Mouse (Mus musculus) midbrain, embryonic 11.5 days (tissue): ENCODE measurements at regions not wholly inside any gene's neighbourhood (a gene's known extent, or its start where the extent isn't known, plus 50 kb on each side); places are given as distances from the start of the nearest gene placed in this dataset.

Source experiments
- ATAC-seq: fragments of 200-750 bp; cut with Nextera tagmentation; 2 replicates; pipeline ENCODE4 v1.8.0; 2017; ENCODE audit warnings: moderate TSS enrichment, moderate library complexity; ENCODE audit not compliant: low FRiP score
- DNase-seq: peaks from one replicate; pipeline ENCODE4 v3.0.0; 2015; ENCODE audit warnings: low spot score; ENCODE audit errors: missing footprints
- H3K27ac ChIP-seq: fragments of 300-500 bp; sonication (generic); 2 replicates; pipeline ENCODE4 v1.5.1; 2014; ENCODE audit warnings: low read depth, low read length
- H3K27me3 ChIP-seq: fragments of 300-500 bp; sonication (generic); 2 replicates; pipeline ENCODE4 v1.6.1; 2014; ENCODE audit warnings: mild to moderate bottlenecking, low read length, moderate library complexity, mixed read lengths; ENCODE audit not compliant: control insufficient read depth, insufficient read depth
- H3K36me3 ChIP-seq: fragments of 300-500 bp; sonication (generic); 2 replicates; pipeline ENCODE4 v1.6.1; 2014; ENCODE audit warnings: mild to moderate bottlenecking, low read length, moderate library complexity, mixed read lengths; ENCODE audit not compliant: control insufficient read depth, insufficient read depth
- H3K4me1 ChIP-seq: fragments of 300-500 bp; sonication (generic); 2 replicates; pipeline ENCODE4 v1.6.1; 2014; ENCODE audit warnings: low read length; ENCODE audit not compliant: control insufficient read depth, insufficient read depth
- H3K4me2 ChIP-seq: fragments of 300-500 bp; sonication (generic); 2 replicates; pipeline ENCODE4 v1.6.1; 2014; ENCODE audit warnings: mild to moderate bottlenecking, moderate library complexity
- H3K4me3 ChIP-seq: fragments of 300-500 bp; sonication (generic); 2 replicates; pipeline ENCODE4 v1.5.1; 2014; ENCODE audit warnings: low read depth, low read length
- H3K9ac ChIP-seq: fragments of 300-500 bp; sonication (generic); 2 replicates; pipeline ENCODE4 v1.6.1; 2014; ENCODE audit warnings: low read length
- H3K9me3 ChIP-seq: fragments of 300-500 bp; sonication (generic); 2 replicates; pipeline ENCODE4 v1.6.1; 2016; ENCODE audit warnings: low read length; ENCODE audit not compliant: control insufficient read depth
- WGBS: fragments of 180-500 bp; shearing (Covaris S2); extraction: QIAGEN DNeasy Blood & Tissue Kit; methylation state at CpG from one replicate; pipeline ENCODE4 v1.1.7; 2014; 5-methylcytosine and 5-hydroxymethylcytosine counted together

GRCm38 (mm10) chr5:119398475-119398874 is 272.0 kb upstream of the Tbx3 start:
- peaks cover 11% of the 10 kb centered on the region for H3K4me1 ChIP-seq
- no peak for ATAC-seq
- WGBS, result 91% methylated on average over 5 of the region's 5 CpGs
- no peak overlapping the region for H3K4me2 ChIP-seq
- H3K4me3 ChIP-seq, result no peak overlapping the region
- DNase-seq, result no peak
- H3K27ac ChIP-seq, result no peak overlapping the region
- no peaks in the 10 kb centered on the region for H3K36me3 ChIP-seq
- no peaks in the 10 kb centered on the region for H3K27me3 ChIP-seq
- no peaks in the 10 kb centered on the region for H3K9me3 ChIP-seq
- no peak overlapping the region for H3K9ac ChIP-seq

- H3K36me3 ChIP-seq, result no peaks in the 10 kb centered on the region
- no peaks in the 10 kb centered on the region for H3K9me3 ChIP-seq
- H3K4me2 ChIP-seq, result peak overlapping the region; percentile 13; the same call in 1 of the 2 replicates
- H3K4me1 ChIP-seq, result peaks cover 11% of the 10 kb centered on the region
- DNase-seq, result peak; percentile 89
- peak overlapping the region; percentile 44; the same call in 1 of the 2 replicates for H3K27ac ChIP-seq
- no peaks in the 10 kb centered on the region for H3K27me3 ChIP-seq
- peak overlapping the region; percentile 34; the same call in 1 of the 2 replicates for H3K9ac ChIP-seq
- H3K4me3 ChIP-seq, result no peak overlapping the region
- 16% methylated on average over 6 of the region's 6 CpGs for WGBS
- ATAC-seq, result no peak
Observed at GRCm38 (mm10) chr5:119400223-119400935, 270.1 kb upstream of the Tbx3 start.

DNA sequence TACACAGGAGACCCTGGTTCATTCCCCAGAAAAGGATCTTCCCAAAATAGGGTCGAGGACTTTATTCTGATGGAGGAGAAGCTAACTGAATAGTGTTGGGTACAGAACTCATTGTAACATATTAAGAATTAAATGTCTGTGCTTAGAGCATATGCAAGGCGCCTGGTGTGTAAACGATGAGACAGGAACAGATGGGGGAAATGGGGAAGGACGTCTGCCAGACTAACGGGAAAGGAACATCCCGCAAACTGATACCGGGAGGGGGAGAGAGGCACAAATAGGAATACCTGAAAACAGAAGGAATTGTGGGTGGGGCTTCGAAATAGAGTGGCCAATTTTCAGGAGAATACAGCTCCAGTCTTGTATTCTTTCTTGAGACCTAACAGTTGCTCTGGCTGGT is 268.6 kb upstream of the Tbx3 start:
- Histone ChIP-seq H3K27ac (no peak overlapping the region), H3K4me1 (peaks cover 11% of the 10 kb centered on the region), H3K36me3 (no peaks in the 10 kb centered on the region), H3K4me3 (no peak overlapping the region), H3K9me3 (no peaks in the 10 kb centered on the region), H3K27me3 (no peaks in the 10 kb centered on the region), H3K4me2 (no peak overlapping the region), H3K9ac (no peak overlapping the region)
- ATAC-seq, result no peak
- 86% methylated on average over 8 of the region's 8 CpGs for WGBS
- DNase-seq, result no peak

- WGBS, result 77% methylated on average over 17 of the region's 17 CpGs
- H3K9ac ChIP-seq, result no peak overlapping the region
- no peaks in the 10 kb centered on the region for H3K36me3 ChIP-seq
- H3K4me2 ChIP-seq, result no peak overlapping the region
- H3K27me3 ChIP-seq, result no peaks in the 10 kb centered on the region
- H3K9me3 ChIP-seq, result no peaks in the 10 kb centered on the region
- no peak overlapping the region for H3K4me3 ChIP-seq
- H3K27ac ChIP-seq, result no peak overlapping the region
- DNase-seq, result no peak
- no peak for ATAC-seq
- H3K4me1 ChIP-seq, result peaks cover 11% of the 10 kb centered on the region
Observed at GRCm38 (mm10) chr5:119402651-119403050, 267.8 kb upstream of the Tbx3 start.

GRCm38 (mm10) chr5:119410966-119411365 is 259.5 kb upstream of the Tbx3 start:
- 82% methylated on average over 11 of the region's 11 CpGs for WGBS
- no peak for DNase-seq
- no peak overlapping the region for H3K9ac ChIP-seq
- no peak overlapping the region for H3K4me2 ChIP-seq
- H3K27me3 ChIP-seq, result no peaks in the 10 kb centered on the region
- H3K4me3 ChIP-seq, result no peak overlapping the region
- ATAC-seq, result no peak
- no peak overlapping the region for H3K27ac ChIP-seq
- H3K9me3 ChIP-seq, result no peaks in the 10 kb centered on the region
- no peaks in the 10 kb centered on the region for H3K4me1 ChIP-seq
- H3K36me3 ChIP-seq, result no peaks in the 10 kb centered on the region

GRCm38 (mm10) chr5:119415835-119416234 is 254.6 kb upstream of the Tbx3 start:
- Histone ChIP-seq H3K36me3 (no peaks in the 10 kb centered on the region), H3K27ac (no peak overlapping the region), H3K9ac (no peak overlapping the region), H3K4me1 (no peaks in the 10 kb centered on the region), H3K4me2 (no peak overlapping the region), H3K4me3 (no peak overlapping the region), H3K27me3 (no peaks in the 10 kb centered on the region), H3K9me3 (no peaks in the 10 kb centered on the region)
- DNase-seq (no peak), ATAC-seq (no peak)
- 85% methylated on average over 11 of the region's 11 CpGs for WGBS

DNA sequence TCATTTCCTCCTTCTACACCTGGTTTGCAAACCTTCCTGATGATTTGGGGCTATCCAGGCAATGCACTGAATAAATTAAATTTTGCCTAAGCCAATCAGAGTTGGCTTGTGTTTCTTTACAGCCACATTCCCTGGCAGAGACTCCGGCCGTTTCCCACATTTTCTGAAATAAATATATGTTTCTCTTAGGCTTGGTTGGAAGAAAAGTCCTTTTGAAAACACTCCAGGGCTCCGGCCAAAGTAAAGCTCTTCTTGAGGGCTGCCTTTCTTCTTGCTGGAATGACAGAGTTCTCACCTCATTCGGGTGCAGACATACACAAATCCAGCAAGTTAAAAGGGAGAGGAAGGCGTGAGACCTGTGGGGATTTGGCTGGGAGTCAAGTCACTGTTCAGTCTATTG is 252.0 kb upstream of the Tbx3 start:
- ATAC-seq, result no peak
- no peaks in the 10 kb centered on the region for H3K27me3 ChIP-seq

GRCm38 (mm10) chr5:119427511-119428019 is 242.9 kb upstream of the Tbx3 start:
- Histone ChIP-seq H3K36me3 (no peaks in the 10 kb centered on the region), H3K4me3 (no peak overlapping the region), H3K4me2 (no peak overlapping the region), H3K27ac (no peak overlapping the region), H3K9ac (no peak overlapping the region), H3K4me1 (no peaks in the 10 kb centered on the region), H3K27me3 (no peaks in the 10 kb centered on the region), H3K9me3 (no peaks in the 10 kb centered on the region)
- ATAC-seq (no peak), DNase-seq (no peak)
- WGBS, result 87% methylated on average over 12 of the region's 12 CpGs

More for the DNA sequence above, 252.0 kb upstream of the Tbx3 start:
- DNase-seq, result no peak
- Histone ChIP-seq H3K27ac (no peak overlapping the region), H3K36me3 (no peaks in the 10 kb centered on the region), H3K4me1 (no peaks in the 10 kb centered on the region), H3K4me3 (no peak overlapping the region), H3K9me3 (no peaks in the 10 kb centered on the region), H3K9ac (no peak overlapping the region), H3K4me2 (no peak overlapping the region)
- WGBS, result 82% methylated on average over 5 of the region's 5 CpGs

DNA sequence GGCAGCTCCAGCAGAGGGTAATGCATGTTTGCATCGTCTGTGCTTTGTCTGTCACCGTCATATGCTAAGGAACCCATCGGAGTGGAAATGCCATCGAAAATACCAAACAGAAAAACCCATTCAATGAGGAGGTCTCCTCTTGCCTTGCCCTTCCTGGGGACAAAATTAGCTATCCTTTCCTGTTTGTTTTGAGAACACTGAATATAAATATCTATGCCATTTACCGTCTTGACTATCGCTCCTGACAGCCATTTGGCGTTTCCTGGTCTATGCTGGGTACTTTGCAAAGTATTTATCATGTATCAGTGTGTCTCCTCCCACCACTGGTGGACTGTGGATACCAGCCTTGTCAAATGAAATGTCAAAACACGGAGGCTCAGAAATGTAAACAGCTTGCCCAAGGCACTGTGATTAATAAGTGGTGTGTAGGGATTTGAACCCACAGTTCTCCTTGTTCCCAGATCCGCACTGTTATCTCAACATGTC is 239.2 kb upstream of the Tbx3 start:
- H3K4me1 ChIP-seq, result no peaks in the 10 kb centered on the region
- 92% methylated on average over 9 of the region's 9 CpGs for WGBS
- no peaks in the 10 kb centered on the region for H3K9me3 ChIP-seq
- H3K4me2 ChIP-seq, result no peak overlapping the region
- H3K4me3 ChIP-seq, result no peak overlapping the region
- DNase-seq (no peak), ATAC-seq (no peak)
- H3K27me3 ChIP-seq, result no peaks in the 10 kb centered on the region
- H3K36me3 ChIP-seq, result no peaks in the 10 kb centered on the region
- H3K27ac ChIP-seq, result no peak overlapping the region
- H3K9ac ChIP-seq, result no peak overlapping the region
